ENCODE assay signal across 9 mouse cellular contexts in the genomic region with DNA sequence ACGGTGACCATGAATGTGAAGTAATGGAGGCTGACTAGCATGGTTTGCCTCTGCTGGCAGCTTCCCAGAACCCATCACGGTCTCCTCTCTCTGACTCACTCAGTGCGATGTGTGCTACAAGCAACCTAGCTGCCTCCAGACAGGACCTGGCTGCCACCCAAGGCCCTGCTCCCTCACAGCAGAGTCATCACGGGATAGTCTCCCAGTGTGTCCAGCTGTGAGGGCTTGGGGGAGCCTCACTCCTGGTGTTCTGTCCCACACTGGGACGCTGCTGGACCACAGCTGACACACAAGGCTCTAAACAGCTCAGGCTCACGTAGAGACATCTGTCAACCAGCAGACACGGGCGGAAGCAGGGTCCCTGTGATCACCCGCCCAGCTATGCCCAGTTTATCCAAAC.
DNase-seq lines count a peak whose midpoint lies in the region; ATAC-seq and TF ChIP-seq lines count a peak whose summit lies in the region.
"Had no signal": no experiment of that assay in that cellular context is flagged by ENCODE, and none has a peak within 500 bp of the region (broad histone marks: within the 10 kb centered on the region; RNA-seq: fewer than 3 reads in every experiment).

No protein-coding gene starts in this region.

- no peak for TF ChIP-seq CTCF in liver, postnatal 0 days (IDR thresholded peaks at IDR 0.05; ENCODE audit: low read depth)

- 64% methylated on average over 9 of the region's 9 CpGs for WGBS in liver, postnatal 0 days (ENCODE audit: insufficient replicate concordance)
- 67% methylated on average over 9 of the region's 9 CpGs for WGBS in liver, embryonic 12.5 days (ENCODE audit: insufficient replicate concordance)
- WGBS in embryonic facial prominence, embryonic 14.5 days: 41% methylated on average over 7 of the region's 9 CpGs

- H3K9me3 ChIP-seq in liver, postnatal 0 days (ENCODE audit: low read length): no peaks in the 10 kb centered on the region
- no peaks in the 10 kb centered on the region for H3K9me3 ChIP-seq in liver, embryonic 12.5 days (replicated peaks)
- no peaks in the 10 kb centered on the region for H3K9me3 ChIP-seq in embryonic facial prominence, embryonic 14.5 days (ENCODE audit: control insufficient read depth, low read length)
- H3K9me3 ChIP-seq: liver, embryonic 13.5 days had no signal

- H3K27me3 ChIP-seq in liver, postnatal 0 days (ENCODE audit: insufficient read depth, low read length): no peaks in the 10 kb centered on the region
- no peaks in the 10 kb centered on the region for H3K27me3 ChIP-seq in liver, embryonic 12.5 days (replicated peaks)
- no peaks in the 10 kb centered on the region for H3K27me3 ChIP-seq in embryonic facial prominence, embryonic 14.5 days (replicated peaks; ENCODE audit: control insufficient read depth, insufficient read depth, low read length)
- H3K27me3 ChIP-seq: liver, embryonic 13.5 days had no signal

- ATAC-seq in liver, postnatal 0 days: no peak
- no peak for ATAC-seq in liver, embryonic 12.5 days
- ATAC-seq in embryonic facial prominence, embryonic 14.5 days (ENCODE audit: low read depth): peak; percentile 64
- no peak for ATAC-seq in erythroid progenitor cell, adult 5-6 weeks (replicated peaks; ENCODE audit: low FRiP score, poor library complexity, severe bottlenecking)
- ATAC-seq in megakaryocyte progenitor cell, adult 5-6 weeks (replicated peaks; ENCODE audit: poor library complexity): no peak

- no peak overlapping the region for H3K27ac ChIP-seq in liver, postnatal 0 days (ENCODE audit: low read depth)
- H3K27ac ChIP-seq in liver, embryonic 12.5 days: no peak overlapping the region
- H3K27ac ChIP-seq in embryonic facial prominence, embryonic 14.5 days (replicated peaks; ENCODE audit: low read depth, low read length): peak overlapping the region; percentile 18
- H3K27ac ChIP-seq: liver, embryonic 13.5 days had no signal

- no peak overlapping the region for H3K4me3 ChIP-seq in liver, postnatal 0 days (ENCODE audit: low read depth, low read length)
- H3K4me3 ChIP-seq in liver, embryonic 12.5 days: no peak overlapping the region
- H3K4me3 ChIP-seq in embryonic facial prominence, embryonic 14.5 days (ENCODE audit: low read depth, low read length): no peak overlapping the region
- H3K4me3 ChIP-seq: liver, embryonic 13.5 days had no signal

- no peaks in the 10 kb centered on the region for H3K4me1 ChIP-seq in liver, postnatal 0 days (ENCODE audit: insufficient read depth)
- H3K4me1 ChIP-seq in liver, embryonic 12.5 days: 0 out of 2 replicates have a peak, but pooled peaks cover 8% of the 10 kb centered on the region
- peaks cover 31% of the 10 kb centered on the region for H3K4me1 ChIP-seq in embryonic facial prominence, embryonic 14.5 days (ENCODE audit: control insufficient read depth, insufficient read depth, low read length)
- H3K4me1 ChIP-seq: liver, embryonic 13.5 days had no signal

- no peaks in the 10 kb centered on the region for H3K36me3 ChIP-seq in liver, postnatal 0 days (replicated peaks; ENCODE audit: insufficient read depth, low read length)
- H3K36me3 ChIP-seq in liver, embryonic 12.5 days: no peaks in the 10 kb centered on the region
- H3K36me3 ChIP-seq in embryonic facial prominence, embryonic 14.5 days (ENCODE audit: control insufficient read depth, insufficient read depth, low read length): peaks cover 26% of the 10 kb centered on the region
- H3K36me3 ChIP-seq: liver, embryonic 13.5 days had no signal

- no peak for TF ChIP-seq EP300 in liver, postnatal 0 days (IDR thresholded peaks at IDR 0.05; ENCODE audit: low read depth)

- DNase-seq in liver, postnatal 0 days: peak; percentile 25
- peak; percentile 88 for DNase-seq in embryonic facial prominence, embryonic 14.5 days (ENCODE audit: low spot score)
- DNase-seq in heart, adult 9 months (ENCODE audit: low spot score in 2 of 2): peak; percentile 80 to 84
- peak; percentile 59 for DNase-seq in layer of hippocampus, adult 9-11 months
- peak; percentile 48 for DNase-seq in ovary, postnatal 10 days (ENCODE audit: low spot score)
- DNase-seq: liver, embryonic 13.5 days had no signal

- no peak overlapping the region for H3K9ac ChIP-seq in liver, postnatal 0 days (replicated peaks)
- no peak overlapping the region for H3K9ac ChIP-seq in liver, embryonic 12.5 days
- H3K9ac ChIP-seq in embryonic facial prominence, embryonic 14.5 days (ENCODE audit: low read depth, low read length): no peak overlapping the region
- H3K9ac ChIP-seq: liver, embryonic 13.5 days had no signal

- no peak overlapping the region for H3K4me2 ChIP-seq in liver, postnatal 0 days (ENCODE audit: low read depth, low read length)
- no peak overlapping the region for H3K4me2 ChIP-seq in liver, embryonic 12.5 days
- no peak overlapping the region for H3K4me2 ChIP-seq in embryonic facial prominence, embryonic 14.5 days (ENCODE audit: low read depth, low read length)
- H3K4me2 ChIP-seq: liver, embryonic 13.5 days had no signal

Comparison
In these comparisons a context has a peak if more than half of its experiments do, and no peak if none do; other contexts are left out.
1. DNase-seq: peak in every context shown above with its lines; median percentile 88 in embryonic facial prominence, embryonic 14.5 days; 82 in heart, adult 9 months; 59 in layer of hippocampus, adult 9-11 months; 48 in ovary, postnatal 10 days; 25 in liver, postnatal 0 days.